Mouse (Mus musculus) midbrain, embryonic 14.5 days (tissue): ENCODE measurements around the gene Olfr473. TPM values are rescaled to one million over a fixed set of nuclear protein-coding genes. Genes with fewer than 3 reads are reported as not detected.
"Not testable (repeated sequence)": the region's sequence is repeated elsewhere in the genome, so short reads cannot be mapped to it uniquely, and the experiment has no call there.

ENCODE experiments used
- ATAC-seq: fragments of 200-750 bp; cut with Nextera tagmentation; 2 replicates; pipeline ENCODE4 v1.8.0; 2017; ENCODE audit warnings: moderate number of reproducible peaks, moderate library complexity; ENCODE audit not compliant: low FRiP score, low TSS enrichment
- DNase-seq: peaks from one replicate; pipeline ENCODE4 v3.0.0-alpha.2; 2015
- H3K27ac ChIP-seq: fragments of 300-500 bp; sonication (generic); replicated peaks from 2 replicates; pipeline ENCODE4 v1.5.1; 2014; ENCODE audit warnings: mild to moderate bottlenecking, low read depth, low read length, moderate library complexity
- H3K27me3 ChIP-seq: fragments of 300-500 bp; sonication (generic); 2 replicates; pipeline ENCODE4 v1.6.1; 2014; ENCODE audit warnings: low read length, control low read depth, mixed read lengths; ENCODE audit not compliant: control insufficient read depth, insufficient read depth
- H3K36me3 ChIP-seq: fragments of 300-500 bp; sonication (generic); 2 replicates; pipeline ENCODE4 v1.6.1; 2014; ENCODE audit warnings: low read length, control low read depth; ENCODE audit not compliant: control insufficient read depth, insufficient read depth
- H3K4me1 ChIP-seq: fragments of 300-500 bp; sonication (generic); 2 replicates; pipeline ENCODE4 v1.6.1; 2014; ENCODE audit warnings: mild to moderate bottlenecking, antibody characterized with exemption, low read length, control low read depth; ENCODE audit not compliant: control insufficient read depth, insufficient read depth
- H3K4me2 ChIP-seq: fragments of 300-500 bp; sonication (generic); 2 replicates; pipeline ENCODE4 v1.6.1; 2014; ENCODE audit warnings: mild to moderate bottlenecking, low read length, moderate library complexity
- H3K4me3 ChIP-seq: fragments of 300-500 bp; sonication (generic); replicated peaks from 2 replicates; pipeline ENCODE4 v1.5.1; 2014; ENCODE audit warnings: low read depth, low read length
- H3K9ac ChIP-seq: fragments of 300-500 bp; sonication (generic); replicated peaks from 2 replicates; pipeline ENCODE4 v1.6.1; 2014; ENCODE audit warnings: mild to moderate bottlenecking, low read length, moderate library complexity
- H3K9me3 ChIP-seq: fragments of 300-500 bp; sonication (generic); 2 replicates; pipeline ENCODE4 v1.6.1; 2016; ENCODE audit warnings: low read length, control low read depth, mixed read lengths; ENCODE audit not compliant: control insufficient read depth
- WGBS: fragments of 180-500 bp; shearing (Covaris S2); extraction: QIAGEN DNeasy Blood & Tissue Kit; methylation state at CpG from one replicate; pipeline ENCODE4 v1.1.7; 2014; 5-methylcytosine and 5-hydroxymethylcytosine counted together
- polyA plus RNA-seq: library from polyadenylated mRNA; unstranded; fragments of >200 nt; fragmentation: Nextera tagmentation; extraction: Ambion mirVana; gene quantifications from 2 replicates; pipeline ENCODE4 v1.2.1, GENCODE M21; 2014

The Olfr473 gene
- polyA plus RNA-seq: not detected in 2 replicates

DNA sequence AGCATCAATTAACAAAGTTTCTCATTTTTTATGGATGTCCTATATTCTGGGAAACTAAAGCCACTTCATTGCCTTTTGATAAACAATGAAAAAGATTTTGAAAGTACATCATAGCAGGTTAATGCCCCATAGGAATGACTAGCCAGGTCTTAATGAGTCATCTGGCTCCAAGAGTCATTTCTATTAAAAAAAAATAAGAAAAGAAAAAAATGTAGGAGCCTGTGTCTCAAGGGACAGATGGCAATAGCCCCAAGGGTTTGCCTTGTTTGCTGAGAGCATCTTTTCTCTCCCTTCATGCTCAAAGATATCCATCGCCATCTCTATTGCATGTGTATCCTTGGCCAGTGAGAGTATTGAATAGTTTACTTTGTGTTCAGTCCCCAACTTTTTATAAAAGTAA, at the start of gene Olfr473:
TSS of gene Olfr473 (plus strand) at position 301 of the 400 bp plus-strand sequence.
- H3K27me3 ChIP-seq: no peaks in the 10 kb centered on the region
- no peak for DNase-seq
- H3K27ac ChIP-seq: no peak within 1 kb of the TSS
- H3K9ac ChIP-seq: no peak within 1 kb of the TSS
- no peak within 1 kb of the TSS for H3K4me3 ChIP-seq
- no peak for ATAC-seq
- H3K4me2 ChIP-seq: no peak within 1 kb of the TSS
- H3K4me1 ChIP-seq: no peaks in the 10 kb centered on the region
- H3K36me3 ChIP-seq: no peaks in the 10 kb centered on the region
- WGBS: 97% methylated on average over 1 of the region's 1 CpGs
- no peaks in the 10 kb centered on the region for H3K9me3 ChIP-seq

DNA sequence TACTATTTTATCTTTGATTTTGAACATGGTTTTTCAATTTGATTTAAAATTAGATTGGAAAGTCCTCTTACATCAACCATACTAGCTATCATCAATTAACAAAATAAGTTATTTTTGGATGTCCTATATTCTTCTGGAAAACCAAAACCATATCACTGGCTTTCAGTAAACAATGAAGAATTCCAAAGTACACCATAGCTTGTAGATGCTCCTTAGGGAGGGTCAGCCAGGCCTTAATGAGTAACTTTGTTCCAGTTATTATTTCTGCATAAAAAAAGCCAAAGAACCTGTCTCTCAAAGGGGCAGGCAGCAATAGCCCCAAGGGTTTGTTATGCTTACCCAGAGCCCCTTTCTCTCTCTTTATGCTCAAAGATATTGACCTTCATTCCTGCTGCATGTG, 32.6 kb upstream of the Olfr473 start, which contains the start of gene Olfr472:
TSS of gene Olfr472 (plus strand) at position 301 of the 400 bp plus-strand sequence.
- DNase-seq: no peak
- H3K27me3 ChIP-seq: no peaks in the 10 kb centered on the region
- H3K9ac ChIP-seq: no peak within 1 kb of the TSS

DNA sequence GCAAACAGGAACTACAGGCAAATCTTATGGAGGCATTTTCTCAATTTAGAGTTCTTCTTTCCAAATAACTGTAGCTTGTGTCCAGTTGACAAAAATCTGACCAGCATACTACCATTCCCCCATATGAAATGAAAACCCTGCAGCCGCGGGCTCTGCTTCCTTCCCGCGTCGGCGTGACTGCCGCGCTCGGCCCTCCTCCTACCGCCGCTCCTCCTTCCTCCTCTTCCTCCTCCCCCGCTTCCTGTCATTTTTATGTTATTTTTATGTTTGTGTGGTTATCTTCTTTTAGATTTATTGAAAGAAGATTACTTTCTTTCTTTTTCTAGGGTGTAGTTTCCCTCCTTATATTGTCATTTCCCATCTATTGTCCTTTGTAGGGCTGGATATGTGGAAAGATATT, 22.3 kb downstream of the Olfr473 start:
- H3K4me1 ChIP-seq, H3K9ac ChIP-seq, ATAC-seq, H3K36me3 ChIP-seq, H3K9me3 ChIP-seq, H3K4me2 ChIP-seq, H3K4me3 ChIP-seq, H3K27ac ChIP-seq, DNase-seq, H3K27me3 ChIP-seq: not testable (repeated sequence)
- WGBS: 98% methylated on average over 12 of the region's 12 CpGs

More for the DNA sequence above, 32.6 kb upstream of the Olfr473 start, which contains the start of gene Olfr472:
- no peak for ATAC-seq
- H3K4me3 ChIP-seq: no peak within 1 kb of the TSS
- no peaks in the 10 kb centered on the region for H3K4me1 ChIP-seq
- no peaks in the 10 kb centered on the region for H3K9me3 ChIP-seq
- no peak within 1 kb of the TSS for H3K4me2 ChIP-seq
- no peak within 1 kb of the TSS for H3K27ac ChIP-seq
- no peaks in the 10 kb centered on the region for H3K36me3 ChIP-seq

DNA sequence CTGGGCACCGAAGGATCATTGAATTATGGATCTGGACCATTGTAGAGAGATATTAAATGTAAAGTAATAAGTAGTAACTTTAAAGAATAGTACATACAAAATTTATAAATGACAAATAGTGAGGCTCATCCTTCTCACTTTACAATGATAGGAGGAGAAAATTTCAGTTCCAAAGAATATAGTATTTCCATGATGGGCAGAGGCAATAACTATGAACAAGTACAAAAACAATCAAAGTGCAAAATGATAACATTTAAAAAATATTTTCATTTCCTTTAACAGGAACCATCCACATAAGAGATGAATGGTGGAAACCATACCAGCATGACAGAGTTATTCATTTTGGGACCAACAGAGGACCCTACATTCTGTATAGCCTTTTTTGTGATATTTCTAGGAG, 24.1 kb downstream of the Olfr473 start, which contains the start of gene Olfr474:
TSS of gene Olfr474 (plus strand) at position 301 of the 400 bp plus-strand sequence.
- H3K36me3 ChIP-seq: no peaks in the 10 kb centered on the region
- no peak within 1 kb of the TSS for H3K9ac ChIP-seq
- ATAC-seq (no peak), DNase-seq (no peak)
- WGBS: 97% methylated on average over 1 of the region's 1 CpGs
- no peak within 1 kb of the TSS for H3K4me2 ChIP-seq
- no peaks in the 10 kb centered on the region for H3K27me3 ChIP-seq
- H3K9me3 ChIP-seq: no peaks in the 10 kb centered on the region
- no peak within 1 kb of the TSS for H3K27ac ChIP-seq
- H3K4me3 ChIP-seq: no peak within 1 kb of the TSS
- H3K4me1 ChIP-seq: no peaks in the 10 kb centered on the region

DNA sequence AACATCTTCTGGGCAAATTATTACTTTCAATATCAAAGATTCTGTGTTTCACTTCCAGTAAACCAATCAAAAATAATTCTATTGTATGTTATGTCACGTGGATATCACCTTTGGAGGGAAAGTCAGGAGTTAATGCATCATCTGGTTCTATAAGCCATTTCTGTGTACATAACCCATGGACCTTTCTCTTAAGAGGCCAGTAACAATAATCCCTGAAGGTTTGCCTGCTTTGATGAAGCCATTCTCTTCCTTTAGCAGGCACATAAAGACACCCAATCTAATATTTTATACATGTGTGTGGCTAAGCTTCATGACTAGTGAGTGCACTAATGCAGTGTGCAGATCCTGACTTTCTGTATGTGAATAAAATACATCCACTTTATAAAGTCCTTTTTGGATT, 34.3 kb downstream of the Olfr473 start, which contains the start of gene Olfr476:
TSS of gene Olfr476 (plus strand) at position 301 of the 400 bp plus-strand sequence.
- Histone ChIP-seq H3K9me3 (no peaks in the 10 kb centered on the region), H3K4me2 (no peak within 1 kb of the TSS), H3K4me3 (no peak within 1 kb of the TSS), H3K36me3 (no peaks in the 10 kb centered on the region), H3K27me3 (no peaks in the 10 kb centered on the region), H3K4me1 (no peaks in the 10 kb centered on the region), H3K9ac (no peak within 1 kb of the TSS), H3K27ac (no peak within 1 kb of the TSS)
- DNase-seq (no peak), ATAC-seq (no peak)
- WGBS: 55% methylated on average over 1 of the region's 1 CpGs

Other genes starting within 250 kb of the Olfr473 start
- not detected in 2 replicates for gene Cyb5r2, start 172.4 kb upstream of the Olfr473 start, polyA plus RNA-seq
- gene Ovch2, start 129.2 kb upstream of the Olfr473 start, polyA plus RNA-seq: not detected in 2 replicates
- gene Olfr467, start 118.2 kb upstream of the Olfr473 start, polyA plus RNA-seq: not detected in 2 replicates
- not detected in 2 replicates for gene Olfr469, start 104.9 kb upstream of the Olfr473 start, polyA plus RNA-seq
- not detected in 2 replicates for gene Olfr470, start 83.0 kb upstream of the Olfr473 start, polyA plus RNA-seq
- not detected in 2 replicates for gene Olfr472, start 32.5 kb upstream of the Olfr473 start, polyA plus RNA-seq
- not detected in 2 replicates for gene Olfr474, start 24.2 kb downstream of the Olfr473 start, polyA plus RNA-seq
- gene Olfr476, start 34.4 kb downstream of the Olfr473 start, polyA plus RNA-seq: not detected in 2 replicates
- not detected in 2 replicates for gene Olfr477, start 56.2 kb downstream of the Olfr473 start, polyA plus RNA-seq
- not detected in 2 replicates for gene Olfr478, start 103.5 kb downstream of the Olfr473 start, polyA plus RNA-seq
- gene Olfr479, start 120.2 kb downstream of the Olfr473 start, polyA plus RNA-seq: not detected in 2 replicates
- gene Olfr480, start 136.9 kb downstream of the Olfr473 start, polyA plus RNA-seq: not detected in 2 replicates
- gene Olfr481, start 149.4 kb downstream of the Olfr473 start, polyA plus RNA-seq: not detected in 2 replicates
- not detected in 2 replicates for gene Olfr482, start 167.1 kb downstream of the Olfr473 start, polyA plus RNA-seq
- gene Olfr483, start 170.4 kb downstream of the Olfr473 start, polyA plus RNA-seq: not detected in 2 replicates
- gene Olfr484, start 197.0 kb downstream of the Olfr473 start, polyA plus RNA-seq: not detected in 2 replicates
- not detected in 2 replicates for gene Olfr485, start 229.4 kb downstream of the Olfr473 start, polyA plus RNA-seq
- not detected in 2 replicates for gene Olfr486, start 242.3 kb downstream of the Olfr473 start, polyA plus RNA-seq